Mouse (Mus musculus) intestine, postnatal 0 days (tissue): ENCODE results near the gene Tpo. TPM values are rescaled to one million over a fixed set of nuclear protein-coding genes. Genes with fewer than 3 reads are reported as not detected.

Experiments used
- ATAC-seq: fragments of 200-750 bp; cut with Nextera tagmentation; 2 replicates; pipeline ENCODE4 v1.8.0; 2017; ENCODE audit warnings: mild to moderate bottlenecking, moderate TSS enrichment, moderate library complexity
- H3K27ac ChIP-seq: fragments of 300-500 bp; sonication (generic); 2 replicates; pipeline ENCODE4 v1.5.1; 2014; ENCODE audit warnings: mild to moderate bottlenecking, low read depth, low read length, moderate library complexity
- H3K27me3 ChIP-seq: fragments of 300-500 bp; sonication (generic); replicated peaks from 2 replicates; pipeline ENCODE4 v1.6.1; 2014; ENCODE audit warnings: low read length, mixed read lengths; ENCODE audit not compliant: control insufficient read depth, insufficient read depth
- H3K36me3 ChIP-seq: fragments of 300-500 bp; sonication (generic); 2 replicates; pipeline ENCODE4 v1.6.1; 2014; ENCODE audit warnings: mild to moderate bottlenecking, moderate library complexity; ENCODE audit not compliant: control insufficient read depth, insufficient read depth
- H3K4me1 ChIP-seq: fragments of 300-500 bp; sonication (generic); replicated peaks from 2 replicates; pipeline ENCODE4 v1.6.1; 2014; ENCODE audit warnings: antibody characterized with exemption, low read length, mixed read lengths; ENCODE audit not compliant: control insufficient read depth, insufficient read depth
- H3K4me2 ChIP-seq: fragments of 300-500 bp; sonication (generic); replicated peaks from 2 replicates; pipeline ENCODE4 v1.6.1; 2014; ENCODE audit warnings: low read depth, mild to moderate bottlenecking, moderate library complexity
- H3K4me3 ChIP-seq: fragments of 300-500 bp; sonication (generic); 2 replicates; pipeline ENCODE4 v1.5.1; 2014; ENCODE audit warnings: low read depth, low read length
- H3K9ac ChIP-seq: fragments of 300-500 bp; sonication (generic); 2 replicates; pipeline ENCODE4 v1.6.1; 2014; ENCODE audit warnings: mild to moderate bottlenecking, low read depth, low read length
- H3K9me3 ChIP-seq: fragments of 300-500 bp; sonication (generic); 2 replicates; pipeline ENCODE4 v1.6.1; 2016; ENCODE audit warnings: mixed run types; ENCODE audit not compliant: control insufficient read depth
- CTCF ChIP-seq: sonication (generic); IDR thresholded peaks from 2 replicates; pipeline ENCODE4 v1.5.1; 2016; ENCODE audit warnings: low read depth, mild to moderate bottlenecking, control low read depth, antibody characterized with exemption, moderate library complexity
- WGBS: fragments of 180-500 bp; shearing (Covaris S2); extraction: QIAGEN DNeasy Blood & Tissue Kit; methylation state at CpG from one replicate; pipeline ENCODE4 v1.1.7; 2014; 5-methylcytosine and 5-hydroxymethylcytosine counted together
- polyA plus RNA-seq: library from polyadenylated mRNA; unstranded; fragments of >200 nt; fragmentation: Nextera tagmentation; extraction: Ambion mirVana; gene quantifications from 2 replicates; pipeline ENCODE4 v1.2.1, GENCODE M21; 2015

The Tpo gene
- polyA plus RNA-seq, 1 experiment from 2014 or later, result not detected

DNA sequence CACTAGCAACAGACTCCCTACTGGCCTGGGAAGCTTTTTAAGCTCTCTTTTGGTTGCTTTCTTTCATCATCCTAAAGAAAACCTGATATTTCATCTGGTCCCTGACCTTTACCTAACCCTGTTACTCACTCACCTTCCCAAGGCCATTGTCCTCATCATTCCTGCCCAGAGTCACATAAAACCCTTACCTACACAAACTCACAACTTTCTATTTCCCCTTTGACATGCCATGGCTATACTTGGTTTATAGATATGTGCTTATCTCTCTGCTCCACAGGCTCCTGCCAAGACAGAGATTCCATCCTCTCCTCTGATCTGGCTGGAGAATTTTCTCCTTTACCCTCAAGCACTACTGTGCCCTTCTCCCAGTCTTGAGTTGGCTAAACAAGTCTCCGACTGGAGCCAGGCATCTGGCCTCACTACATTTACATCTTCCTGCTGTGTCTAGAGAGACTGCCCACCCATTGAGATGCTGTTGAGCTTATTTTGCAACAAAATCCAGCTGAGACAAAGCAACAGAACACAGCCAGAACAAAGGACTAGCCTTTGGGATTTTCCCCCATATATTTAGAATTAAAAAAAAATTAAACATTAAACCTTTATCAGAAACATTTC is 70.8 kb downstream of the Tpo start:
- Histone ChIP-seq H3K9ac (no peak overlapping the region), H3K4me2 (no peak overlapping the region), H3K9me3 (no peaks in the 10 kb centered on the region), H3K36me3 (no peaks in the 10 kb centered on the region), H3K4me1 (no peaks in the 10 kb centered on the region), H3K27me3 (no peaks in the 10 kb centered on the region), H3K27ac (no peak overlapping the region), H3K4me3 (no peak overlapping the region)
- no peak for TF ChIP-seq CTCF
- no peak for ATAC-seq
- 47% methylated on average over 1 of the region's 1 CpGs for WGBS

DNA sequence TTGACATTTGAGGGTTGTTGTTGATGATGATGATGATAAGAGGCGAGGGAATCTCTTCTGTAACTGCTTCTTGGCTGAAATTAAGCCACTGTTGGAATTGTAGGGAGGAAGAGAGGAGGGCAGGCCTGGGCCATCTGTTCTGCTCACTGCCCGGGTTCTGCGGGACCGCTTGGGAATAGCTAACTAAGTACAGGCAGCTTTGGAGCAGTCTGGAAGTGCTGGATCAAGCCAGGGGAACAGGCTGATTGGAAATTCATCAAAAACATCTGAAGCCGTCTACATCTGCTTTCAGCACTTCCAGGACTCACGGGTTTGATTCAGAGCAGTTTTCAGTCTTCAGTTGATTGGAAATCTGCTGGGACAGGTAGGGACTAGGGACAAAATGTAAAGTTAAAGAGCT is 74.4 kb downstream of the Tpo start:
- Histone ChIP-seq H3K4me2 (no peak overlapping the region), H3K9ac (no peak overlapping the region), H3K4me1 (no peaks in the 10 kb centered on the region), H3K27me3 (no peaks in the 10 kb centered on the region), H3K36me3 (no peaks in the 10 kb centered on the region), H3K4me3 (no peak overlapping the region), H3K27ac (no peak overlapping the region), H3K9me3 (no peaks in the 10 kb centered on the region)
- ATAC-seq, result no peak
- WGBS, result 66% methylated on average over 6 of the region's 6 CpGs
- TF ChIP-seq CTCF, result no peak

DNA sequence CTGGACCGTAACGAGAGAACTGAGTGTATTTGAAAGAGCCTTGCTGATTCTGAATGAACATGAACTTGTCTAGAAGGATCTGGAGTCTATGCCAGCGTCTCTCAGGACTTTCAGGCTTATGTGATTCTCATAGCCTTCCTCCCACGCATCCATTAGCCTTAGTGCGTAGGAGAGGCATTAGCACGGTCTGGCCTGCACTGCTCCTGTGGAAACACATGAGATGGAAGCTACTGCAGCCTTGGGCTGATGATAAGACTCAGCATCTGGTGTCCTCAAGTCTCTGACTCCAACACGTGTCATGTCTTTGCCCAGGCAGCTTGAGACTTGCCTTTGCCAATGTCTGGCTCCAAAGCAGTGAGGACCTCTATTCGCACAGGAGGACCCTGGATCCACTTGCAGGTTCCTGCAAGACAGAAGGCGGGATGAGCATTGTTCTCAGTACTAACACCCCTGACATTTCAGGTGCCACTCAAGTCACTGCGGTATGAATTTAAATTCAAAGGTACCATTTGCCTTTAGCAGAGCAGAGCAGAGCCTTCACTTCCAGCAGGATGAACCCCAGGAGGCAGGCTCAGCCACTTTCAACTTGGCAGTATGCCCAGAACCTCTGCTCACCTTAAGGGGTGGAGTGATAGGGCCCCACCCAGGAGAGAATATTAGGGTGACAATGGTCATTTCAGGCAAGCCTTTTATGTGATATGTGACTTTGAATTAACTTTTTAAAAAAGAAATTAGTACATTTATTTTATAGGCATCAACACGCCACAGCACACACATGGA is 77.5 kb downstream of the Tpo start:
- WGBS, result 85% methylated on average over 11 of the region's 11 CpGs
- Histone ChIP-seq H3K4me3 (no peak overlapping the region), H3K9me3 (no peaks in the 10 kb centered on the region), H3K4me2 (no peak overlapping the region), H3K9ac (no peak overlapping the region), H3K27ac (no peak overlapping the region), H3K36me3 (no peaks in the 10 kb centered on the region), H3K4me1 (no peaks in the 10 kb centered on the region), H3K27me3 (no peaks in the 10 kb centered on the region)
- no peak for ATAC-seq
- no peak for TF ChIP-seq CTCF

DNA sequence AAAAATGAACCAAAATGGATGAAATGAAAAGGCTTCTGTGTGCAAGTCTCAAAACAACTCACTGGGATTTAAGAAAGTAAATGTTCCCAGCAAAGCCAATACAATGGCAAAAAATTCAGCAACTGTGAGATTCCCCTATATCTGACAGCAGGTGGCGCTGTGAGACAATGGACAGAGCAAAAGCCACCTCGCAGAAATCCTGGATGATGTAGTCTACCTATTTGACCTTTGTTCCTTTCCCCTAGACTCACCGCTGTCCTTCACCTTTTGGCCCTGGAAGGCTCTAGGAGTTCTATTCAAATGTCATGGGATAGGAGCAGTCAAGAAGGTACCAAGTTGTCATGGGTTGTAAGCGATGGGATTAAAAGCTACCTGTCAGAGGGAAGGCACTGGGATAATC is 82.2 kb downstream of the Tpo start:
- Histone ChIP-seq H3K27me3 (no peaks in the 10 kb centered on the region), H3K4me2 (no peak overlapping the region), H3K4me1 (no peaks in the 10 kb centered on the region), H3K4me3 (no peak overlapping the region), H3K9ac (no peak overlapping the region), H3K27ac (no peak overlapping the region), H3K36me3 (no peaks in the 10 kb centered on the region), H3K9me3 (no peaks in the 10 kb centered on the region)
- no peak for ATAC-seq
- WGBS, result 16% methylated on average over 4 of the region's 4 CpGs
- TF ChIP-seq CTCF, result peak; percentile 89

GRCm38 (mm10) chr12:30049818-30050217 is 82.6 kb downstream of the Tpo start:
- ATAC-seq, result no peak; the same call in 1 of the 2 replicates
- H3K36me3 ChIP-seq, result no peaks in the 10 kb centered on the region
- no peak overlapping the region for H3K27ac ChIP-seq
- no peak overlapping the region for H3K4me2 ChIP-seq
- no peaks in the 10 kb centered on the region for H3K4me1 ChIP-seq
- TF ChIP-seq CTCF, result no peak
- H3K9ac ChIP-seq, result no peak overlapping the region
- no peak overlapping the region for H3K4me3 ChIP-seq
- no peaks in the 10 kb centered on the region for H3K27me3 ChIP-seq
- 78% methylated on average over 9 of the region's 9 CpGs for WGBS
- H3K9me3 ChIP-seq, result no peaks in the 10 kb centered on the region

DNA sequence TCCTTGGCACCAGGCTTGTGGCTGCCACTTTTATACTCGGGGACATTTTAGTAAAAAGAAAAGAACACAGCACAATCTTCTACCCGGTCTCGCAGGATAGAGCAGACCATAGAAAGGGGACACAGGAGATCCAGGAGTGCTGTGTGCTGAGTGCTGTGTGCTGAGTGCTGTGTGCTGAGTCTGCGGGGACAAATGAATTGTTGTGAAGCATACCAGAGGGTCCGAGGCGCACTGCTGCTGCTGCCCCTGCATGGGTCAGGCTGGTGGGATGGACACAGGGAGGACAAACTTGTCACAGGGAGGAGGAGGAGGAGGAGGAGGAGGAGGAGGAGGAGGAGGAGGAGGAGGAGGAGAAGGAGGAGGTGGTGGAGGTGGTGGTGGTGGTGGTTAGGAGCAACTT is 83.6 kb downstream of the Tpo start:
- no peak for ATAC-seq
- WGBS, result 80% methylated on average over 6 of the region's 6 CpGs
- Histone ChIP-seq H3K4me2 (no peak overlapping the region), H3K4me3 (no peak overlapping the region), H3K4me1 (no peaks in the 10 kb centered on the region), H3K27ac (no peak overlapping the region), H3K36me3 (no peaks in the 10 kb centered on the region), H3K9ac (no peak overlapping the region), H3K9me3 (no peaks in the 10 kb centered on the region), H3K27me3 (no peaks in the 10 kb centered on the region)
- no peak for TF ChIP-seq CTCF
